In genomic region chr19:29063577-29064363, GRCm38 (mm10) we compare ENCODE assay signal across 8 mouse cellular contexts. TPM values are rescaled to one million over a fixed set of nuclear protein-coding genes. Genes with fewer than 3 reads are reported as not detected.
DNase-seq lines count a peak whose midpoint lies in the region; ATAC-seq and TF ChIP-seq lines count a peak whose summit lies in the region.

No protein-coding gene starts in this region.

- H3K36me3 ChIP-seq in MEL (ENCODE audit: control insufficient read depth in 1 of 2, insufficient read depth in 2 of 2, low read length in 2 of 2) = peaks cover 0 to 28% of the 10 kb centered on the region in 2 experiments; a peak in 2 of 4 replicates
- H3K36me3 ChIP-seq in forebrain, embryonic 16.5 days (ENCODE audit: control insufficient read depth, insufficient read depth) = no peaks in the 10 kb centered on the region
- H3K36me3 ChIP-seq in neural tube, embryonic 15.5 days = no peaks in the 10 kb centered on the region

- no peaks in the 10 kb centered on the region for H3K9me3 ChIP-seq in MEL (replicated peaks; ENCODE audit: insufficient read depth, low read length)
- H3K9me3 ChIP-seq in forebrain, embryonic 16.5 days (ENCODE audit: control insufficient read depth, low read length) = no peaks in the 10 kb centered on the region
- H3K9me3 ChIP-seq in neural tube, embryonic 15.5 days (replicated peaks) = no peaks in the 10 kb centered on the region

- TF ChIP-seq CTCF in MEL (IDR thresholded peaks at IDR 0.05 in 2 of 3, conservative IDR thresholded peaks at IDR 0.05 in 1 of 3; ENCODE audit: control insufficient read depth in 1 of 3, insufficient read depth in 1 of 3, low read depth in 2 of 3, low read length in 3 of 3, poor library complexity in 1 of 3, severe bottlenecking in 1 of 3) = peak in 2 of 3 experiments; percentile 77 to 92
- peak; percentile 95 for TF ChIP-seq CTCF in layer of hippocampus, adult 2 months (conservative IDR thresholded peaks at IDR 0.05)
- TF ChIP-seq CTCF in lung, adult 2 months (IDR thresholded peaks at IDR 0.05; ENCODE audit: insufficient read depth, low read length) = peak; percentile 89

- peaks cover 4 to 24% of the 10 kb centered on the region in 2 experiments; a peak in 3 of 4 replicates for H3K4me1 ChIP-seq in MEL (ENCODE audit: control insufficient read depth in 1 of 2, insufficient read depth in 2 of 2, low read length in 2 of 2)
- H3K4me1 ChIP-seq in forebrain, embryonic 16.5 days (replicated peaks; ENCODE audit: control insufficient read depth, insufficient read depth, low read length) = peaks cover 11% of the 10 kb centered on the region; the same call in 1 of the 2 replicates
- peaks cover 3% of the 10 kb centered on the region; the same call in 1 of the 2 replicates for H3K4me1 ChIP-seq in lung, adult 2 months (ENCODE audit: control insufficient read depth, insufficient read depth, low read length)
- peaks cover 15% of the 10 kb centered on the region for H3K4me1 ChIP-seq in neural tube, embryonic 15.5 days

- peak; percentile 79 for ATAC-seq in forebrain, embryonic 16.5 days
- peak; percentile 86 for ATAC-seq in neural tube, embryonic 15.5 days (ENCODE audit: low FRiP score)

- H3K27me3 ChIP-seq in MEL (ENCODE audit: control insufficient read depth in 1 of 2, insufficient read depth in 2 of 2, low read length in 2 of 2) = no peaks in the 10 kb centered on the region
- H3K27me3 ChIP-seq in forebrain, embryonic 16.5 days (replicated peaks; ENCODE audit: control insufficient read depth, insufficient read depth, low read length) = no peaks in the 10 kb centered on the region
- H3K27me3 ChIP-seq in neural tube, embryonic 15.5 days (replicated peaks) = no peaks in the 10 kb centered on the region

- no peaks in the 10 kb centered on the region; the same call in 1 of the 2 replicates for H3K79me2 ChIP-seq in MEL (ENCODE audit: control insufficient read depth, insufficient read depth, low read length, poor library complexity)

- peak in 1 of 2 experiments; percentile 54; a peak in 2 of 4 replicates for TF ChIP-seq POLR2A in MEL (IDR thresholded peaks at IDR 0.05; ENCODE audit: control insufficient read depth in 1 of 2, insufficient read depth in 1 of 2, low read depth in 1 of 2, low read length in 2 of 2, poor library complexity in 1 of 2)
- no peak for TF ChIP-seq POLR2A in lung, adult 2 months (IDR thresholded peaks at IDR 0.05; ENCODE audit: borderline replicate concordance, extremely low read depth, low read depth, low read length)

- peak overlapping the region; percentile 68 for H3K9ac ChIP-seq in MEL (ENCODE audit: control insufficient read depth, low read depth, low read length, poor library complexity, severe bottlenecking)
- 0 out of 2 replicates have a peak overlapping the region, but pooled peaks have one; percentile 35 for H3K9ac ChIP-seq in forebrain, embryonic 16.5 days (replicated peaks; ENCODE audit: low read depth, low read length)
- no peak overlapping the region for H3K9ac ChIP-seq in neural tube, embryonic 15.5 days (replicated peaks)

- TF ChIP-seq EP300 in MEL (IDR thresholded peaks at IDR 0.05; ENCODE audit: low read depth in 1 of 2, low read length in 2 of 2) = peak in 1 of 2 experiments; percentile 26; a peak in 1 of 4 replicates

- peak overlapping the region; percentile 94 for H3K27ac ChIP-seq in MEL (ENCODE audit: control insufficient read depth, low read depth, low read length)
- no peak overlapping the region for H3K27ac ChIP-seq in forebrain, embryonic 16.5 days (ENCODE audit: low read length)
- H3K27ac ChIP-seq in layer of hippocampus, adult 2 months = peak overlapping the region; percentile 78
- H3K27ac ChIP-seq in neural tube, embryonic 15.5 days (replicated peaks) = no peak overlapping the region

- DNase-seq in MEL (ENCODE audit: low read depth, low spot score) = peak; percentile 97
- peak; percentile 89 to 94 for DNase-seq in cerebellum, adult 18-20 months
- peak; percentile 93 to 95 for DNase-seq in heart, postnatal 36 days
- peak; percentile 86 to 94 for DNase-seq in layer of hippocampus, adult 2 months (ENCODE audit: low spot score in 2 of 2)
- peak; percentile 95 for DNase-seq in lung, adult 2 months
- peak; percentile 98 for DNase-seq in testis, postnatal 10 days (ENCODE audit: low spot score)

- 12% methylated on average over 18 of the region's 18 CpGs for WGBS in forebrain, embryonic 16.5 days
- WGBS in lung, adult 2 months = 14% methylated on average over 18 of the region's 18 CpGs
- WGBS in neural tube, embryonic 15.5 days = 18% methylated on average over 18 of the region's 18 CpGs

- peak overlapping the region; percentile 49 for H3K4me3 ChIP-seq in MEL (ENCODE audit: control insufficient read depth in 1 of 2, insufficient read depth in 1 of 2, low read depth in 2 of 2, low read length in 2 of 2)
- H3K4me3 ChIP-seq in forebrain, embryonic 16.5 days (replicated peaks; ENCODE audit: low read length) = no peak overlapping the region; the same call in 1 of the 2 replicates
- peak overlapping the region; percentile 20; the same call in 1 of the 2 replicates for H3K4me3 ChIP-seq in layer of hippocampus, adult 2 months
- H3K4me3 ChIP-seq in lung, adult 2 months (replicated peaks; ENCODE audit: extremely low read depth, low read depth, low read length) = peak overlapping the region; percentile 13
- H3K4me3 ChIP-seq in neural tube, embryonic 15.5 days (replicated peaks) = peak overlapping the region; percentile 17

- peak overlapping the region; percentile 52 for H3K4me2 ChIP-seq in forebrain, embryonic 16.5 days (ENCODE audit: low read length)
- H3K4me2 ChIP-seq in neural tube, embryonic 15.5 days = peak overlapping the region; percentile 52

- intact Hi-C loops in heart, postnatal 36 days (cut with DNase I) = loop anchor here (1.0 to 5.0 kb wide), 6 partner anchors 86 to 439 kb away; no protein-coding TSS in a partner anchor

- peak; percentile 98 for TF ChIP-seq RAD21 in MEL (IDR thresholded peaks at IDR 0.05; ENCODE audit: low read depth, low read length)

TF ChIP-seq in MEL, 35 proteins besides CTCF, POLR2A, EP300 and RAD21 (continues in another document):
- TF ChIP-seq ZC3H11A (IDR thresholded peaks at IDR 0.05; ENCODE audit: low read depth, low read length) = peak; percentile 93
- no peak for TF ChIP-seq MEF2A (IDR thresholded peaks at IDR 0.05; ENCODE audit: extremely low read depth, insufficient replicate concordance, low read depth, low read length, poor library complexity, severe bottlenecking)
- TF ChIP-seq ETS1 (IDR thresholded peaks at IDR 0.05; ENCODE audit: low read depth, low read length) = peak; percentile 79
- TF ChIP-seq ZMIZ1 (IDR thresholded peaks at IDR 0.05; ENCODE audit: low read depth, low read length) = no peak
- no peak for TF ChIP-seq POLR2AphosphoS2 (IDR thresholded peaks at IDR 0.05; ENCODE audit: low read length)
- TF ChIP-seq CHD1 (IDR thresholded peaks at IDR 0.05; ENCODE audit: low read depth, low read length) = no peak
- peak; percentile 96 for TF ChIP-seq MAX (IDR thresholded peaks at IDR 0.05; ENCODE audit: low read length)
- no peak for TF ChIP-seq E2F4 (IDR thresholded peaks at IDR 0.05; ENCODE audit: borderline replicate concordance, low read depth, low read length)
- TF ChIP-seq TAL1 (IDR thresholded peaks at IDR 0.05; ENCODE audit: low read length) = no peak
- no peak for TF ChIP-seq JUND (IDR thresholded peaks at IDR 0.05; ENCODE audit: low read depth, low read length)
- peak; percentile 51; the same call in 1 of the 2 replicates for TF ChIP-seq HCFC1 (IDR thresholded peaks at IDR 0.05; ENCODE audit: low read depth, low read length)
- TF ChIP-seq BHLHE40 (IDR thresholded peaks at IDR 0.05; ENCODE audit: borderline replicate concordance, low read depth, low read length) = no peak
- TF ChIP-seq KAT2A (conservative IDR thresholded peaks at IDR 0.05; ENCODE audit: low read depth, low read length) = no peak
- no peak for TF ChIP-seq GATA1 (IDR thresholded peaks at IDR 0.05; ENCODE audit: low read depth, low read length)
- TF ChIP-seq MAFK (IDR thresholded peaks at IDR 0.05; ENCODE audit: borderline replicate concordance, low read depth, low read length) = peak; percentile 99
- peak; percentile 55; the same call in 1 of the 2 replicates for TF ChIP-seq ELF1 (IDR thresholded peaks at IDR 0.05; ENCODE audit: low read depth, low read length)
- no peak for TF ChIP-seq ZKSCAN1 (IDR thresholded peaks at IDR 0.05; ENCODE audit: low read depth, low read length)
- TF ChIP-seq SIN3A (IDR thresholded peaks at IDR 0.05; ENCODE audit: low read length) = peak; percentile 71; the same call in 1 of the 2 replicates
- TF ChIP-seq USF2 (IDR thresholded peaks at IDR 0.05; ENCODE audit: borderline replicate concordance in 1 of 2, insufficient read depth in 1 of 2, low read depth in 1 of 2, low read length in 2 of 2) = peak; percentile 91 to 96
- TF ChIP-seq NELFE (IDR thresholded peaks at IDR 0.05; ENCODE audit: low read depth, low read length) = no peak
- no peak for TF ChIP-seq MAZ (IDR thresholded peaks at IDR 0.05; ENCODE audit: low read depth, low read length)
- no peak for TF ChIP-seq RCOR1 (IDR thresholded peaks at IDR 0.05; ENCODE audit: low read depth, low read length)
- TF ChIP-seq MYC (IDR thresholded peaks at IDR 0.05; ENCODE audit: low read depth, low read length) = 0 out of 2 replicates have a peak, but pooled peaks have one; percentile 9
- TF ChIP-seq POLR2AphosphoS5 (IDR thresholded peaks at IDR 0.05; ENCODE audit: borderline replicate concordance, low read depth, low read length) = no peak

RNA-seq across cellular contexts. Expression of gene Ak3, which starts 16.0 kb away (rescaled TPM):
- 41.0 and 47.3 TPM in 2 replicates for total RNA-seq in MEL (2012; rRNA removed)
- 10 to 100 TPM; 50.0 to 86.3 TPM for polyA plus RNA-seq in MEL (2012; ENCODE audit: insufficient read depth in 1 of 2, insufficient read length in 2 of 2, low read depth in 1 of 2, low replicate concordance in 2 of 2, missing spikeins in 1 of 2)
- 68.9 and 83.1 TPM in 2 replicates for polyA plus RNA-seq in forebrain, embryonic 16.5 days (2015; fragmentation: Nextera tagmentation; extraction: Ambion mirVana)
- total RNA-seq in heart, postnatal 36 days (2021) = 100 to 1,000 TPM in 1 of 2 experiments, 10 to 100 TPM in 1; 96.1 to 123 TPM
- total RNA-seq in layer of hippocampus, adult 2 months (2021) = 10 to 100 TPM; 51.5 to 53.0 TPM
- 69.3 and 73.6 TPM in 2 replicates for polyA plus RNA-seq in lung, adult 2 months (2012; rRNA removed)
- 66.1 and 69.8 TPM in 2 replicates for polyA plus RNA-seq in neural tube, embryonic 15.5 days (2015; fragmentation: Nextera tagmentation; extraction: Ambion mirVana)

RNA-seq across cellular contexts. Expression of gene Rcl1, which starts 37.4 kb away (rescaled TPM):
- 75.1 and 86.4 TPM in 2 replicates for total RNA-seq in MEL (2012; rRNA removed)
- polyA plus RNA-seq in MEL (2012; ENCODE audit: insufficient read depth in 1 of 2, insufficient read length in 2 of 2, low read depth in 1 of 2, low replicate concordance in 2 of 2, missing spikeins in 1 of 2) = 100 to 1,000 TPM in 1 of 2 experiments, not detected in 1; 122 TPM
- polyA plus RNA-seq in forebrain, embryonic 16.5 days (2015; fragmentation: Nextera tagmentation; extraction: Ambion mirVana) = 35.3 and 40.4 TPM in 2 replicates
- total RNA-seq in heart, postnatal 36 days (2021) = 1 to 10 TPM; 4.5 to 7.3 TPM
- 10 to 100 TPM; 19.3 to 22.0 TPM for total RNA-seq in layer of hippocampus, adult 2 months (2021)
- 12.3 and 14.1 TPM in 2 replicates for polyA plus RNA-seq in lung, adult 2 months (2012; rRNA removed)
- 41.0 and 49.0 TPM in 2 replicates for polyA plus RNA-seq in neural tube, embryonic 15.5 days (2015; fragmentation: Nextera tagmentation; extraction: Ambion mirVana)

Comparison
In these comparisons a context has a peak if more than half of its experiments do, and no peak if none do; other contexts are left out.
1. H3K27ac ChIP-seq: peak in MEL (single experiment) and layer of hippocampus, adult 2 months (single experiment); none in forebrain, embryonic 16.5 days (single experiment) and neural tube, embryonic 15.5 days (single experiment).
2. Peak in every context shown above with its lines, with median percentiles within 50 percentile points of each other: DNase-seq and CTCF ChIP-seq.